Mouse (Mus musculus) CH12.LX (cell line): ENCODE results near the gene 2900026A02Rik. TPM values are rescaled to one million over a fixed set of nuclear protein-coding genes. Genes with fewer than 3 reads are reported as not detected.

Experiments
- DNase-seq: peaks from one replicate; pipeline ENCODE4 v3.0.0-alpha.2; 2013; ENCODE audit errors: extremely low read depth
- H3K27ac ChIP-seq: 2 replicates; pipeline ENCODE4 v1.5.1; 2012; ENCODE audit warnings: low read depth, mild to moderate bottlenecking, control low read depth, moderate library complexity; ENCODE audit not compliant: insufficient read depth
- H3K27me3 ChIP-seq: replicated peaks from 2 replicates; pipeline ENCODE3; 2012; ENCODE audit warnings: inconsistent platforms
- H3K36me3 ChIP-seq, 2 experiments: replicated peaks in 1 of 2; 2 replicates each; pipeline versions ENCODE3 to v1.6.1; 2012; ENCODE audit warnings: inconsistent platforms in 1 of 2, low read length in 1 of 2, mild to moderate bottlenecking in 1 of 2, mixed read lengths in 1 of 2, moderate library complexity in 1 of 2; ENCODE audit not compliant: control insufficient read depth in 1 of 2, insufficient read depth in 1 of 2
- H3K4me1 ChIP-seq, 2 experiments: 2 replicates each; pipeline ENCODE4 v1.6.1; 2012; ENCODE audit warnings: inconsistent platforms in 1 of 2, moderate library complexity in 1 of 2; ENCODE audit not compliant: insufficient read depth in 2 of 2, control insufficient read depth in 1 of 2
- H3K4me2 ChIP-seq: 2 replicates; pipeline ENCODE4 v1.6.1; 2012; ENCODE audit warnings: low read depth, mild to moderate bottlenecking, control low read depth; ENCODE audit not compliant: poor library complexity, insufficient read depth, severe bottlenecking
- H3K4me3 ChIP-seq, 3 experiments: fragments of 150-350 bp in 1 of 3; sonication (generic) in 1 of 3; replicated peaks in 1 of 3; 2 replicates each; pipeline versions ENCODE3 to v1.5.1; 2011 to 2012; ENCODE audit warnings: low read depth in 2 of 3, low read length in 2 of 3, mild to moderate bottlenecking in 2 of 3, moderate library complexity in 2 of 3, control low read depth in 1 of 3, improper control_type of control experiment in 1 of 3, inconsistent platforms in 1 of 3, mixed read lengths in 1 of 3; ENCODE audit not compliant: poor library complexity in 1 of 3
- H3K79me2 ChIP-seq: replicated peaks from 2 replicates; pipeline ENCODE4 v1.6.1; 2012; ENCODE audit warnings: mild to moderate bottlenecking, moderate library complexity; ENCODE audit not compliant: control insufficient read depth, poor library complexity, insufficient read depth, severe bottlenecking; ENCODE audit errors: extremely low read depth
- H3K9ac ChIP-seq: 2 replicates; pipeline ENCODE4 v1.6.1; 2012; ENCODE audit warnings: low read depth, mild to moderate bottlenecking, control low read depth, moderate library complexity; ENCODE audit not compliant: insufficient read depth
- H3K9me3 ChIP-seq: replicated peaks from 2 replicates; pipeline ENCODE3; 2012; ENCODE audit warnings: low read length, inconsistent platforms, mixed read lengths
- BHLHE40 ChIP-seq: IDR thresholded peaks from 2 replicates; pipeline ENCODE4 v1.6.1; 2011; ENCODE audit warnings: mild to moderate bottlenecking, low read depth, low read length, improper control_type of control experiment
- CHD2 ChIP-seq: IDR thresholded peaks from 2 replicates; pipeline ENCODE4 v1.6.1; 2011; ENCODE audit warnings: low read length, improper control_type of control experiment
- ELF1 ChIP-seq: IDR thresholded peaks from 2 replicates; pipeline ENCODE4 v1.6.1; 2014; ENCODE audit warnings: low read depth, mild to moderate bottlenecking, inconsistent platforms, low read length, improper control_type of control experiment
- ETS1 ChIP-seq: conservative IDR thresholded peaks from 2 replicates; pipeline ENCODE4 v1.6.1; 2012; ENCODE audit warnings: low read depth, mild to moderate bottlenecking, inconsistent platforms, low read length, improper control_type of control experiment, moderate library complexity
- IRF4 ChIP-seq: IDR thresholded peaks from 2 replicates; pipeline ENCODE4 v1.6.1; 2014; ENCODE audit warnings: low read depth, mild to moderate bottlenecking, inconsistent platforms, low read length, improper control_type of control experiment
- MAZ ChIP-seq: IDR thresholded peaks from 2 replicates; pipeline ENCODE4 v1.6.1; 2012; ENCODE audit warnings: low read depth, mild to moderate bottlenecking, inconsistent platforms, low read length, improper control_type of control experiment, moderate library complexity
- MYC ChIP-seq: IDR thresholded peaks from 2 replicates; pipeline ENCODE4 v1.6.1; 2011; ENCODE audit warnings: low read depth, mild to moderate bottlenecking, improper control_type of control experiment, low read length
- POLR2A ChIP-seq: IDR thresholded peaks from 2 replicates; pipeline ENCODE4 v1.6.1; 2011; ENCODE audit warnings: low read depth, mild to moderate bottlenecking, improper control_type of control experiment, low read length
- RAD21 ChIP-seq: IDR thresholded peaks from 2 replicates; pipeline ENCODE4 v1.6.1; 2011; ENCODE audit warnings: low read depth, mild to moderate bottlenecking, low read length, improper control_type of control experiment, moderate library complexity
- SIN3A ChIP-seq: IDR thresholded peaks from 2 replicates; pipeline ENCODE4 v1.6.1; 2012; ENCODE audit warnings: low read length, improper control_type of control experiment, inconsistent platforms
- SMC3 ChIP-seq: IDR thresholded peaks from 2 replicates; pipeline ENCODE4 v1.6.1; 2011; ENCODE audit warnings: low read depth, low read length, improper control_type of control experiment
- TBP ChIP-seq: conservative IDR thresholded peaks from 2 replicates; pipeline ENCODE4 v1.6.1; 2011; ENCODE audit warnings: low read depth, low read length, improper control_type of control experiment
- UBTF ChIP-seq: IDR thresholded peaks from 2 replicates; pipeline ENCODE4 v1.6.1; 2012; ENCODE audit warnings: low read depth, mild to moderate bottlenecking, inconsistent platforms, low read length, improper control_type of control experiment, moderate library complexity
- ZC3H11A ChIP-seq: IDR thresholded peaks from 2 replicates; pipeline ENCODE4 v1.6.1; 2012; ENCODE audit warnings: low read depth, mild to moderate bottlenecking, inconsistent platforms, low read length, improper control_type of control experiment
- ZKSCAN1 ChIP-seq: IDR thresholded peaks from 2 replicates; pipeline ENCODE4 v1.6.1; 2012; ENCODE audit warnings: low read depth, inconsistent platforms, low read length, improper control_type of control experiment, borderline replicate concordance
- ZMIZ1 ChIP-seq: IDR thresholded peaks from 2 replicates; pipeline ENCODE4 v1.6.1; 2012; ENCODE audit warnings: low read depth, mild to moderate bottlenecking, inconsistent platforms, low read length, improper control_type of control experiment
- ZNF384 ChIP-seq: IDR thresholded peaks from 2 replicates; pipeline ENCODE4 v1.6.1; 2012; ENCODE audit warnings: low read depth, low read length, improper control_type of control experiment, inconsistent platforms
- dilution Hi-C: fragments of 300-500 bp; cut with MboI; formaldehyde crosslinking; loops from 2 replicates; pipeline ENCODE4 v1.14.3; 2020; ENCODE audit warnings: low sequenced_read_pairs; ENCODE audit not compliant: extremely low pct_unique_long_range_greater_than_20kb, extremely low pct_ligation_motif_present
- in situ Hi-C: fragments of 300-500 bp; cut with MboI; formaldehyde crosslinking; loops from 3 replicates; pipeline ENCODE4 v1.14.3; 2019; ENCODE audit warnings: low sequenced_read_pairs, low pct_ligation_motif_present, low pct_unique_long_range_greater_than_20kb, mixed read lengths
- polyA plus RNA-seq: library from polyadenylated mRNA; unstranded; fragments of >175 nt; gene quantifications from 2 replicates; pipeline ENCODE4 v1.2.1, GENCODE M21; 2012; ENCODE audit warnings: low read depth; ENCODE audit not compliant: insufficient read length
- total RNA-seq, 2 experiments: library from RNA; depleted of rRNA; stranded (reverse); fragments of 300-350 nt in 1 of 2; fragments of >200 nt in 1 of 2; gene quantifications; 2 replicates each; pipeline ENCODE4 v1.2.3; 2012 to 2014

2900026A02Rik gene
- total and polyA plus RNA-seq, 3 experiments = 0.85 to 4.6 (median 0.93) TPM

DNA sequence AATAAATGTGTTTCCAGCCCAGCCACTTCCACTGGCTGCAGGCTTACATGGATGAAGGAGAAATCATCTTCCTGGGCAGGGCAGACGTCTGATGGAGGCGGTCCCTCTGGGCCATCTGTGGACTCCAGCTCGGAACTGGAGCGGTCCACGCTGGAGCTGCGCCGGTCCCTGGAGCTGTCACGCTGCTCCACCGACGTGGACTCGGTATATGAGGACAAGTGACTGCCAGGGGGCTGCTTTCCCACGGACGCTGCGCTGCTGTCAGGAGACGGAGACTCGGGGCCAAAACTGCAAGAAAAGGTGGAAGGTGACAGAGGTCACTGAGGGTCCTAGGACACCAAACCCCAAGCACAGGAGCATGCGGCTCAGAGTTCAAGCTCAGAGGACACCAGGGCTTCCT, 123.5 kb downstream of the 2900026A02Rik start:
- no peaks in the 10 kb centered on the region for H3K79me2 ChIP-seq
- DNase-seq = no peak
- no peaks in the 10 kb centered on the region for H3K9me3 ChIP-seq
- no peak overlapping the region for H3K27ac ChIP-seq
- no peaks in the 10 kb centered on the region for H3K27me3 ChIP-seq
- TF ChIP-seq CHD2 (no peak), TBP (no peak), ZC3H11A (no peak), ETS1 (no peak), IRF4 (no peak), MAZ (no peak), BHLHE40 (no peak), ELF1 (no peak)
- no peaks in the 10 kb centered on the region for H3K4me1 ChIP-seq
- in situ Hi-C loops = no loop called here
- no peak overlapping the region for H3K9ac ChIP-seq
- H3K4me2 ChIP-seq = no peak overlapping the region
- H3K4me3 ChIP-seq = no peak overlapping the region
- peaks cover 0 to 71% of the 10 kb centered on the region in 2 experiments for H3K36me3 ChIP-seq
- dilution Hi-C loops = loop anchor here (25.0 kb wide), 1 partner anchor 90 kb away; no protein-coding TSS in a partner anchor

DNA sequence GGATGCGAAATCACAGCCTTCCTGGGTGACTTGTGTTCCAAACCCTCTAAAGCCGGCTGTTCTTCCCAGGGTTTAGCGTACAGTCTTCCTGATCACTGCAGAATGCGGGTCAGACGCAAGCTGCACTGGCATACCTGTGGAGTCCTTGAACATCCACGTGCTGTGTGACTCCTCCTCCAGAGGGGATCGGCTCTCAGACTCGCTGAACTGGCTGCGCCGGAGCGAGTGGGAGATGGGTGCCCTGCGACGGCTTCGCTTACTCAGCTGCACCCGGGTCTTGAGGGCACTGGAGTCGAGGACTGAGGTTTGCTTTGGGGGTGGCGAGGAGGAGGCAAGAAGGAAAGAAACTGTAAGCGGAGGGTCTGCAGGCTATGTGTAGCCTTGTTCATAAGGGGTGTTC, 125.6 kb downstream of the 2900026A02Rik start:
- Histone ChIP-seq H3K27ac (no peak overlapping the region), H3K9me3 (no peaks in the 10 kb centered on the region), H3K9ac (no peak overlapping the region), H3K36me3 (peaks cover 0 to 78% of the 10 kb centered on the region in 2 experiments), H3K79me2 (no peaks in the 10 kb centered on the region), H3K27me3 (no peaks in the 10 kb centered on the region), H3K4me1 (no peaks in the 10 kb centered on the region), H3K4me2 (no peak overlapping the region), H3K4me3 (no peak overlapping the region)
- in situ Hi-C loops (no loop called here), dilution Hi-C loops (loop anchor here (25.0 kb wide), 1 partner anchor 92 kb away; no protein-coding TSS in a partner anchor)
- no peak for DNase-seq
- no peak for TF ChIP-seq SMC3
- TF ChIP-seq ZNF384 = no peak

DNA sequence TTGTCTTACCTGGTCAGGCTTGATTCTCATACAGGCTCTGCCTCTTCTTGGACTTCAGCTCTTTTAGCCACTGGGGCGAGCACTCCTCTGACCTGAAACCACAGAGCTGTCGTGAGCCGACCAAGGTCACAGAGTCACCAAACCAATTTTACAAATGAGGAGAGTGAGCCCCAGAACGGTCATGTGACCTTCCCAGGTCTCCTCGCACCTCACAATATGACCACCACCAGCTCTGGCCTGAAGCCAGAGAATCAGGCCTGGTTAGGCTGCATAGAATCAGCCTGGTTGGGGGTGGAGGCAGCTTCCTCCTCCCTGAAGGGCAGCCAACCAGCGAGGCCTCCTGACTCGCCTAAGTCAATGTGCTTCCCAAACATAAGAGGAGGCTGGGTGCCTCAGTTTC, 128.6 kb downstream of the 2900026A02Rik start:
- TF ChIP-seq MYC = no peak
- no peak for TF ChIP-seq ZMIZ1
- TF ChIP-seq UBTF = no peak
- no peak for TF ChIP-seq POLR2A
- no peak for TF ChIP-seq ZKSCAN1
- no peak for TF ChIP-seq ELF1
- TF ChIP-seq RAD21 = no peak
- no peak for TF ChIP-seq SIN3A
- H3K9ac ChIP-seq = no peak overlapping the region
- no peaks in the 10 kb centered on the region for H3K79me2 ChIP-seq
- H3K27me3 ChIP-seq = no peaks in the 10 kb centered on the region
- no peaks in the 10 kb centered on the region for H3K4me1 ChIP-seq
- peaks cover 0 to 73% of the 10 kb centered on the region in 2 experiments for H3K36me3 ChIP-seq
- no peak for DNase-seq
- H3K9me3 ChIP-seq = no peaks in the 10 kb centered on the region
- in situ Hi-C loops = no loop called here
- no peak overlapping the region for H3K27ac ChIP-seq
- H3K4me2 ChIP-seq = no peak overlapping the region
- H3K4me3 ChIP-seq = no peak overlapping the region
- dilution Hi-C loops = loop anchor here (25.0 kb wide), 1 partner anchor 95 kb away; no protein-coding TSS in a partner anchor
